Mouse (Mus musculus) heart, postnatal 25 days (tissue): ENCODE results near the gene Gm49369. TPM values are rescaled to one million over a fixed set of nuclear protein-coding genes. Genes with fewer than 3 reads are reported as not detected.

ENCODE experiments used
- DNase-seq: peaks from one replicate; pipeline ENCODE4 v3.0.0; 2022; ENCODE audit warnings: low spot score
- intact Hi-C: fragments of 180-260 bp; cut with DNase I; formaldehyde crosslinking; loops from one replicate; pipeline ENCODE4 v1.15.1; 2025
- total RNA-seq, 2 experiments: library from RNA; stranded (reverse); gene quantifications; 2 replicates each; pipeline ENCODE4 v1.2.3; 2021

Gene Gm49369
- total RNA-seq, 2 experiments from 2014 or later = 3.0 to 4.1 TPM

DNA sequence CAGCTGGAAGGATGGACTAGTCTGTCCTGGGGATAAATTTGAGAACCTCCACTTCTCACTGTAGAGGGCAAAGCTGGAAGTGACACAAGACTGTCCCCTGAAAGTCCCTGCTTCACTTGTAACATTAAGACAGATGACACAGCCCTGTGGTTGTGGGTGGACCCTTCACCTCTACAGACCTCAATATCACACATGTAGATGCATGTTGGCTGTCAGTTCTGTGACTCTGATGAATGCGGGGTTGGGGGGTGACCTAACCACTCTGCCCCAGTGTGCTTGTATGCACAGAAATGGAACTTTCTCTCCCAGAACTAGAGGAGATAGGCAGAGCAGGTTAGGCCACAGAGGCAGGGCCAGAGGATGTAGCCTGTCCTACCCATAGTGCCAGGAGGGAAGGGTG lies 14.1 kb upstream of the Gm49369 start:
- no peak for DNase-seq
- intact Hi-C loops = no loop called here

DNA sequence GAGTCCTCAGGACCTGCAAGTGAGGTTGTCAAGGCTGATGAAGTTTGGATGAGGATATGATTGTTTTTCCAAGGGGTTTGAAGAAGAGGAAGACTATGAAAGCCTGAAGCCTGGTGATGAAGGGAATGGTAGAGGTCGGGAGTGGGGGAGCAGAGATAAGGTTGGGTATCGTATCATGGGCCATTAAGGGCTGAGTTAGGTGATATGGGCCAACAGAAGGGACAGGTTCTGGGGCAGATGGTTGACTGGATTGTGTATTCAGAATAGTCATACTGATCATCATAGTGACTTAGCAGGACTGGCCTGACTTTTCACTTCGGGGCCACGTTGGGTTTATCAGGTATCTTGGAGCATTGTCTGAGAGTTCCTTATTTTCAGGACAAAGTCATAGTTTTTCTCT lies 13.0 kb upstream of the Gm49369 start:
- intact Hi-C loops = no loop called here
- no peak for DNase-seq

DNA sequence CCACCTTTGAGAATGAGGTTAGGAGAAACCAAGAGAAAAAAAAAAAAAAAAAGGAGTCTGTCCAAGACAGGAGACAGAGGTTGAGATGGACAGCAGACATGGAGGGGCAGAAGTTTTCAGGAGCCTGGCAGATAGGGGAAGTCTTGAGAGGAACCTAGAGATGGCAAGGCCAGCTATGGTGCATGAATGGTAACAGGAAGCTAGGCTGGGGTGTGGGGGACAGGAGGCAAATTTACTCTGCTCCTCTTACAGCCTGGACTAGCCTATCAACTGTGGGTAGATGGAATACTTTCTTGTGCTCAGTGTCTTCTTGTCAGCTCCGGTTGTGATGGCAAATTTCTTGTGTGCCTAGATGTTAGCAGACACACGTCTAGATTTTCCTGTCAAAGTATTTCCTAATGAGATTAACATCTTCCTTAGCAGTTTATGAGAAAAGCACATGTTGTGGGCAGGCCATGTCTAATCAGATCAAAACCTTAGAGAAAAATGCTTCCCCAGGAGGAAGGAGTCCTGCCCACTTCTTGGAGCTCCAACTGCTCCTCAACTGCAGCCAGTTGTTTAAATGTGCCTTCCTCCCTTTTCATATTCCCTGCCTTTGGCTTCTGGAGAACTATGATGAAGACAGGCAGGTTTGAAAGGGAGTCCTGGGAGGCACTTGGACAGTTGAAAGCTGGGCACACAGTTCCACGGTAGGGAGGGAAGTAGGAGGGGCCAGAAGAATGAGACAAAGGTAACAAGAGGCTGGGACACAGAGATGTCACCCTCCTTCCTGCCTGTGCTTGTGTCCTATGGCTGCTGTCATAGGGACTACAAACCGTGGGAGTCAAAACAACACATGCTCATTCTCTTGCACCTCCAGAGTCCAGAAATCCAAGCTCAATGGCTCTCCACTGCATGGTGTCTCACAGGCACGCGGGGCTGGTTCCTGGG lies 12.1 kb upstream of the Gm49369 start:
- no peak for DNase-seq
- intact Hi-C loops = no loop called here

DNA sequence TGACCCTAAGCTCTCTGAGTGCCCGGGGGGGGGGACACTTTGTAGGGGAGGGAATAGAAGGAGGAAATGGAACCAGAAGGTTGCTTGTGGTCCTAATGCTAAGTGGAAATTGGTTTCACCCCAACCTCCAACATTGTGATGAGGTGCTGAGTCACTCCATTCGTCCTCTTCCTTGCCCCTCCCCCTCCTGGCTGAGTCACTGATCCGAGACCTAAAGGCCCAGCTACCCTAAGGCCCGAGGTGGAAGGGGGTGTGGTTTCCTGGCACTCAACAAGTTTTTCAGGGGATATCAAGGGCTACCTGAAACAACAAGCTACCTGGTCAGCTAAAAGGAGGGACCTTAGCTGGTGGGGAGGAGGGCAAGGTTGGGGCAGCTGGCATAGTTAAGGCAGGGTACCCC lies 10.7 kb upstream of the Gm49369 start:
- intact Hi-C loops = no loop called here

DNA sequence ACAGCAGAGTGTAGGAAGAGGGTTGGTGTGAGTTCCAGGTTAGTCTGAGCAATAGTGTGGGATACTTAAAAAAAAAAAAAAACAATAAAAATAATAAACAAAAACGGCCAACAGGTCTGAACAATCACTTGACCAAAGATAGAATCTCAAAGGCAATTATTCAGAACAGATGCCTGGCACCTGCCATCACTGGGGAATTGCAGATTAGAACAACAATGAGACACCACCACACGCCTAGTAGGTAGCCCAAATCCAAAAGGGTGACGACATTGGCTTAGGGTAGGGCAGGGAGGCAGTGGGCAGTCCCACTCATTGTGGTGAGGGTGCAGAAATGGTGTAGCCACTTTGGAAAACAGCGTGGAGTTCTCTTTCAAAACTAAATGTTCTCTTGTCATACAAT lies 9.1 kb upstream of the Gm49369 start:
- no peak for DNase-seq
- intact Hi-C loops = no loop called here

More for the DNA sequence above, 10.7 kb upstream of the Gm49369 start:
- DNase-seq = no peak

DNA sequence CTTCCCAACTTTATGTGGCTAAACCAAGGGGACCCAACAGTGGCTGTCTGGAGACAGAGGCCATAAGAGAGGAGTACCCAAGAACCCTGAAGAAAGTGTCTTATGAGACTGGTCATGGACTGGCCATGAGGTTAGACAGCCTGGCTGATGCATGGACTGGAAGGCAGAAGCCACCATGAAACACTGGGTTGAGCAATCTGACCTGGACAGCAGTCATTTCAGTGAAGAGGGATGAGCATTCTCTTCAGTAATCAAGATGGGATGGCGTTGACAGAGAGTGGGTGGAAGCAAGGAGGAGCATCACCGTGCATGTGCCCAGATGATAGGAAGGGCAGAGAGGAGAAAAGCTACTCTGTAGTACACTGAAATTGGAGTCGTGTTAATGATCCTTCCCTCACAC lies 8.6 kb upstream of the Gm49369 start:
- no peak for DNase-seq
- intact Hi-C loops = no loop called here

DNA sequence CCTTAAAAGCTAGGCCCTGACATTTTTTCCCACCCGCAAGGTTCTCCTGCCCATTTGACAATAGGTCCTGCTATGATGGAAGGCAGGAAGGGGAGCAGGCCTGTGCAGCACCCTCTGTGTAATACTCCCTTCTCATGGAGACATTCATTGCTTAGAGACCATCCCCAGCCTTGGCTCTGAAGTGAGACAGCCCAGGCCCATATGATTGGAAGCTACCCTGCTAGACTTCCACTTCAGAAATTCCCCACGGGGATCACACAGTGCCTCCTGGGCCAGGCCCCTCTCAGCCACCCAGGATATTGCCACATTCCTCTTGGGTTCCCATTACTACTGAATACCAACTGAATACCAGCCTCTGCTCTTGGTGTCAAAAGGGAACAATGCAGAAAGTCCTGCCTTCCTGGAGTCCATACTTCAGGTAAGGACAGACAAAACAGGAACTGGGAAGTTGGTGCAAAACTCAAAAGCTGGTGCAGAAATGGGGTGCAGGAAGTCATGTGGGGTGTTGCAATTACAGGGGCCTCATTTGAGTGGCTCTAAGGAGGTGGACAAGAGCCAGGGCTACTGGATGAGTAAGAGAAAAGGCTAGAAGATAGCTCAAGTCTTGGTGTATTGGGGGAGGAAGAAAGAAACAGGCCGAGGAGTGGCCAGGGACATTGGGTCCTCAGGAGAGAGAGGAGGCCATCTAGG lies 7.6 kb upstream of the Gm49369 start:
- no peak for DNase-seq
- intact Hi-C loops = loop anchor here (5.0 kb wide), 1 partner anchor 37 kb away; no protein-coding TSS in a partner anchor

DNA sequence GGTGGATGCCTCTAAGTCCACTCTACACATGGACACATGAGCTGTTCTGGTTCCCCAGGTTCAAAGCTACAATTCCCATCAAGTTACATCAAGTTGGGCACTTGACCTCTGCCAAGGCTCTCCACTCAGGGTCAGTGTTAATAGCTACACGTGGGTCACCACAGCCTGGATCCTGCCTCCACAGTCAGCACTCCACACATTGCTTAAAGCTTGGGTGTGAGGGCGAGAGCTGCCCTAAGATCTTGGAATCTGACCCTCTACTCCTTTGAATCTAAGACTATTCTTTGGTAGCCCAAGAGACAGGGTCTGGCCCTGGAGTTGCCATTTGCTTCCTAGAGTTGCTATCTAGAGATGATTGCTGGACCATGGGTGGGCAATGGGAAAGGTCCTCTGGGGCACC lies 6.3 kb upstream of the Gm49369 start:
- intact Hi-C loops = loop anchor here (5.0 kb wide), 1 partner anchor 39 kb away; no protein-coding TSS in a partner anchor
- no peak for DNase-seq

GRCm38 (mm10) chr7:142388198-142388597 lies 5.7 kb upstream of the Gm49369 start:
- DNase-seq = no peak
- intact Hi-C loops = loop anchor here (5.0 kb wide), 1 partner anchor 39 kb away; no protein-coding TSS in a partner anchor

DNA sequence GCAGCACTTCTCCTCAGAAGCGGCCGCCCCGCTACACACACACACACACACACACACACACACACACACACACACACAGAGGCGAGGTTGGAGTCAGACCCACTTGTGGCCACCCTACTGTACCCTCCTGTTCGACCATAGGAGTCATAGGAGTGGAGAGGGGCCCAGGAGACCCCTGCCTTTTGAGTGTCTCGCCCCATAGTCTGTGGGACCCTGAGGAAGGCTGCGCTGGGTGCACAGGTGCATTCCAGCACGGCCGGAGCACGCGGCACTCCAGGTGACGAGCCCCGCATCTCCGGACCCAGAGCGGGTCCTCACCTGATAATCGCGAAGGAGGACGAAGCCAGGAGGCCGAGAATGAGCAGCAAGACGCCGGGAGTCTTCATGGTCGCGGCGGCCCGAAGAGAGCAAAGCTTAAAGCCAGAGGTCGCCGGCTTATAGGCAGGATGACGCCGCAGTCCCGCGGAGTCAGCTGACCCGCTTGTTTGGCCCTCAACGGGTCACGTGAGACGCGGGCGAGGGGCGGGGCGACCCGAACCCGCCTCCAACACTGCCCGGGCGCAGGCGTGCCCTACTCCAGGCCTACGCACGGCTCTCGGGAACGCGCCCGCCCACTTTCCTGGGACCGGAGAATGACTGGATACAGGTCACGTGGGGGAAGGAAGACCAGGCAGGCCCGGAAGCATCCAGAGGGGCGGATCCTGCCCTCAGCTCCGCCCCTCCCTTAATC lies 5.1 kb upstream of the Gm49369 start, which contains the start of gene Ctsd:
Gene Ctsd (minus strand): TSS at position 620 of the 730 bp plus-strand sequence.
- intact Hi-C loops = loop anchor here (5.0 kb wide), 1 partner anchor 40 kb away; no protein-coding TSS in a partner anchor
- DNase-seq = peak; percentile 97

- DNase-seq = no peak
- intact Hi-C loops = loop anchor here (5.0 kb wide), 1 partner anchor 41 kb away; no protein-coding TSS in a partner anchor
These were observed 4.2 kb upstream of the Gm49369 start for GRCm38 (mm10) chr7:142386621-142387201.

DNA sequence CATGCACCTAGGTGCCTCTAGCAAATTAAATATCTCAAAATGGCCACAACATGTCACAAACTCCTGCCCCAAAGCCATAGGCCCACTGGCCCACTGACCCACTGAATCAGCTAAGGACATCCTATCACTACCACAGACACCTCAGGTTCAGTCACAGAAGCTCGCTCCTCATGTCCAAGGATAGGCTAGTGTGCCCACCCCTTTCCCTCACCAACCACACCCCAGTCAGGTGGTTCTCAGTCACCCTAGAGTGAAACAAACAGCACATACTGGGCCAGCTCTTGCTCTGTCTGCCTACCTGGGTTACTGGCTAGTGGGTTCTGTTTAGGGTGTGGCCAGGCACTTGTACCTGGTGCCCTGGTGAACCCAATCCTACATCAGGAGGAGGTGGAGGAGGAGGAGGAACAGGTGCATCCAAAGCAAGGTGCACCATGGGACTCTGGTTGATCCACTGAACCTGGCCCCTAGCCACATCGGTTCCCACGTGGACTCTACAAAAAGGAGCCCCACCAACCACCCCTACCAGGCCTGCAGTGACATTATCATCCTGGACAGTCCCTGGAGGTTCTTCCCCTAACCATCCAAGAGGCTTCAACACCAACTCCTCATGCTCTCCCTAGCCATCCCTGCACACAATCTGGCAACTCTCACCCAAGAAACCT lies 3.4 kb upstream of the Gm49369 start:
- intact Hi-C loops = loop anchor here (5.0 kb wide), 1 partner anchor 41 kb away; no protein-coding TSS in a partner anchor
- DNase-seq = no peak

GRCm38 (mm10) chr7:142384306-142384705 lies 1.8 kb upstream of the Gm49369 start:
- intact Hi-C loops = no loop called here
- DNase-seq = no peak

GRCm38 (mm10) chr7:142381175-142381574 lies 1.3 kb downstream of the Gm49369 start:
- intact Hi-C loops = no loop called here
- no peak for DNase-seq

DNA sequence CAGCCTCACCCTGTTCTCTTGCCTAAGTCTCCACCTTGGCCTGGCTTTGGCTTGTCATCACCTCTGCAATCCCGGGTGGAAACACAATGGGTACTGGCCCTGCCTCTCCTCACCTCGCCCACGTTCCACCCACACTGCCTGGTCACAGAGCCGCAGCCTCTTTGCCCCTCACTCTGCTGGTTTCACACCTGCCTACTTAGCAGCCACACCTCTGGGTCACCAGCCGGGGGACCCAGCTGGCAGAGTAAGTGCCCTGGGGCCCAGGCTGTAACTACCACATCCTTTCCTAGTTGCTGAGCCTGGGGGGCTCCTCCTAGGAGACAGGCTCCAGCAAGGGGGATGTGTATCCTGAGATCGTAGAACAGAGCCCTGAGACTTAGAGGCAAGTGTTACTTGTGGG lies 3.3 kb downstream of the Gm49369 start:
- intact Hi-C loops = no loop called here
- DNase-seq = no peak

GRCm38 (mm10) chr7:142377233-142377925 lies 5.1 kb downstream of the Gm49369 start:
- intact Hi-C loops = no loop called here
- DNase-seq = no peak

DNA sequence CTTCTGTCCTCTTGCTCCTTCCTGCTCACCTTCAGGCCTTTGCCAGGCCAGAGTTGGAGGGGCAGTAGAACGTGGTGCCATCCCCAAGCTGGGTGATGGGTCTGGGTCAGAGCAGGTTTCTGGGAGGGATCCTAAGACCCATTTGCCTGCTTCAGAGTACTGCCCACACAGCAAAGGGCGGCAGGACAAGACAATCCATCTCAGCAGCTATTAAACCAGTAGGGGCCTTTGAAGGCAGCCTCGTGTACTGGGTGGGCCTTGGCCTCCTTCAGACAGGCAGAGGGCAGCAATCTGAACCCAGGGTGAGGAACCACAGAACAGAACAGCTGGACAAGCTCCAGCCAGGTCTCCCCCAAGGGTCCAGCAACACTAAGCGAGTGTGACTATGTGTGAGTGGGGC lies 6.4 kb downstream of the Gm49369 start:
- DNase-seq = no peak
- intact Hi-C loops = no loop called here

DNA sequence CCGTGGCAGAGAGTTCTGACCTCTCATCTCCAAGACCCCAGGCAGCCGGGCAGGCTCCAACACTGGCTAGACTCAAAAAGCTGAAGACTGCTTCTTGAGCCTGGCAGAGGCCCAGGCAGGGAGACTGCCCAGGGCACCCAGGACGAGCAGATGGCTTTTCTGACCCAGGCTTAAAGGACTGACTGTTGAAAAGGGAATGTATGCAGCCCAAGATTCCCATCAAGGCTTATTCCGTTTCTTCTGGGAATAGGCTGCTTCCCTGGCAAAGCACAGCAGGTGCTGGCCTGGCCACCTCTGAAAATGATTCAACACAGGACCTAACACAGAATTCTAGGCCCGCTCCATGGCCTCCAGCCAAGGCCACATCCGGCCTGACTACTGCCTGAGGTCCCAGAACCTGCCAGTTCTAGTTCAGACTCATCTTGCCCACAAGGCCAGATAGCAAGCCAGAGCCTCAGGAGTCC lies 7.2 kb downstream of the Gm49369 start:
- no peak for DNase-seq
- intact Hi-C loops = no loop called here
